Mouse (Mus musculus) embryonic facial prominence, embryonic 13.5 days (tissue): ENCODE measurements around the gene C87977. TPM values are rescaled to one million over a fixed set of nuclear protein-coding genes. Genes with fewer than 3 reads are reported as not detected.
"Not testable (repeated sequence)": the region's sequence is repeated elsewhere in the genome, so short reads cannot be mapped to it uniquely, and the experiment has no call there.

Experiments
- ATAC-seq: fragments of 200-750 bp; cut with Nextera tagmentation; 2 replicates; pipeline ENCODE4 v1.8.0; 2017; ENCODE audit warnings: low read depth; ENCODE audit not compliant: insufficient number of reproducible peaks, insufficient read depth, low FRiP score, low TSS enrichment
- H3K27ac ChIP-seq: fragments of 300-500 bp; sonication (generic); 2 replicates; pipeline ENCODE4 v1.5.1; 2015; ENCODE audit warnings: moderate library complexity, mild to moderate bottlenecking, inconsistent platforms
- H3K27me3 ChIP-seq: fragments of 300-500 bp; sonication (generic); 2 replicates; pipeline ENCODE4 v1.6.1; 2015; ENCODE audit warnings: mild to moderate bottlenecking, inconsistent platforms
- H3K36me3 ChIP-seq: fragments of 300-500 bp; sonication (generic); 2 replicates; pipeline ENCODE4 v1.6.1; 2015; ENCODE audit warnings: mild to moderate bottlenecking, inconsistent platforms
- H3K4me1 ChIP-seq: fragments of 300-500 bp; sonication (generic); 2 replicates; pipeline ENCODE4 v1.6.1; 2015; ENCODE audit warnings: inconsistent platforms
- H3K4me2 ChIP-seq: fragments of 300-500 bp; sonication (generic); 2 replicates; pipeline ENCODE4 v1.6.1; 2015; ENCODE audit warnings: moderate library complexity, mild to moderate bottlenecking, inconsistent platforms
- H3K4me3 ChIP-seq: fragments of 300-500 bp; sonication (generic); 2 replicates; pipeline ENCODE4 v1.5.1; 2015; ENCODE audit warnings: mild to moderate bottlenecking, inconsistent platforms
- H3K9ac ChIP-seq: fragments of 300-500 bp; sonication (generic); 2 replicates; pipeline ENCODE4 v1.6.1; 2015; ENCODE audit warnings: mild to moderate bottlenecking, inconsistent platforms
- H3K9me3 ChIP-seq: fragments of 300-500 bp; sonication (generic); 2 replicates; pipeline ENCODE4 v1.6.1; 2016; ENCODE audit warnings: inconsistent platforms
- WGBS: fragments of 180-500 bp; shearing (Covaris S2); methylation state at CpG from one replicate; pipeline ENCODE4 v1.1.7; 2015; ENCODE audit warnings: mixed read lengths; 5-methylcytosine and 5-hydroxymethylcytosine counted together
- polyA plus RNA-seq: library from polyadenylated mRNA; unstranded; fragments of >200 nt; fragmentation: Nextera tagmentation; extraction: Ambion mirVana; gene quantifications from 2 replicates; pipeline ENCODE4 v1.2.1, GENCODE M21; 2015

Gene C87977
- not detected in 2 replicates for polyA plus RNA-seq

GRCm38 (mm10) chr4:144213218-144213617, at the start of gene C87977:
Gene C87977, minus strand, starts transcription at chr4:144213318.
- H3K36me3 ChIP-seq, H3K9me3 ChIP-seq, H3K27ac ChIP-seq, H3K9ac ChIP-seq, H3K4me1 ChIP-seq, ATAC-seq, H3K4me3 ChIP-seq, H3K4me2 ChIP-seq, H3K27me3 ChIP-seq: not testable (repeated sequence)
- 88% methylated on average over 1 of the region's 1 CpGs for WGBS

DNA sequence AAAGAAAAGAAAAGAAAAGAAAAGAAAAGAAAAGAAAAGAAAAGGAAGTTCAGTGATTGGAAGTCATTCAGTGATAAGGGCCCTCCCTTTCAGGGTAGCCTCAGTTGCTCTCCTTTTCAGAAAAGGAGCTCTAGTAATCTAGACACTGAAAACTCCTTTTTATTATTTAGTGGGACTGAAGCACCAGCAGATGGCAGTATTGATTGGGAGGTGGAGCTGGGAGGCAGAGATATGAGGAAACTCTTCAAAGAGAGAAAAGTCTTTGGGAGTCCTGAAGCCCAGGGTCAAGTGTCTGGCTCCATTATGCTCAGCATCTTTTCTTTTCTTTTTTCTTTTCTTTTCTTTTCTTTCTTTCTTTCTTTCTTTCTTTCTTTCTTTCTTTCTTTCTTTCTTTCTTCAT, 41.6 kb upstream of the C87977 start:
- H3K27ac ChIP-seq, ATAC-seq, H3K4me2 ChIP-seq, H3K9ac ChIP-seq, H3K4me1 ChIP-seq, H3K9me3 ChIP-seq, H3K4me3 ChIP-seq, H3K27me3 ChIP-seq, H3K36me3 ChIP-seq: not testable (repeated sequence)

DNA sequence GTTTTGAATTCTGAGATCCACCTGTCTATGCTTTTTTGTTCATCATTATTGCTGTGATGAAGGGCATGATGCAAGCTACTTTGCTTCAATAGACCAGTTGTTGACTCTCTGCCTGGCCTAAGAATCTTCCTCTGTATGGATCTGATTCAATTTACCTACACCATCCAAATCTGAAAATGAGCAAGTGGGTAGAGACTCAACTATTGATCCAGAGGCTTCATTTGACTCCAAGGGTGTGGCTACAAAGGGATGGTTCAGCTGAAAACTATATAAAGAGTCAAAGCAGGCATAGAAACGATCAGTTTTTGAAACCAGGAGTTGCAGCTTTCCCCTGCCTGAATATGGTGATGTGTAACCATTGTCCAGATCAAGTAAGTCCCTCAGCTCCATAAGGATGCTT, 22.7 kb downstream of the C87977 start, which contains the start of gene Oog2:
TSS of gene Oog2 (plus strand) at position 301 of the 400 bp plus-strand sequence.
- WGBS: 44% methylated on average over 1 of the region's 1 CpGs
- no peak within 1 kb of the TSS for H3K9ac ChIP-seq
- H3K36me3 ChIP-seq: no peaks in the 10 kb centered on the region
- ATAC-seq: no peak
- H3K27me3 ChIP-seq: no peaks in the 10 kb centered on the region
- no peak within 1 kb of the TSS for H3K4me3 ChIP-seq
- H3K4me2 ChIP-seq: no peak within 1 kb of the TSS
- no peaks in the 10 kb centered on the region for H3K4me1 ChIP-seq
- H3K9me3 ChIP-seq: 0 out of 2 replicates have a peak, but pooled peaks cover 2% of the 10 kb centered on the region
- no peak within 1 kb of the TSS for H3K27ac ChIP-seq

GRCm38 (mm10) chr4:144162563-144162962, 50.6 kb downstream of the C87977 start, which contains the start of gene Oog3:
Gene Oog3, minus strand, starts transcription at chr4:144162663.
- H3K27ac ChIP-seq: no peak within 1 kb of the TSS
- 81% methylated on average over 1 of the region's 1 CpGs for WGBS
- peaks cover 22% of the 10 kb centered on the region for H3K9me3 ChIP-seq
- ATAC-seq: no peak
- H3K36me3 ChIP-seq: no peaks in the 10 kb centered on the region
- no peak within 1 kb of the TSS for H3K4me3 ChIP-seq
- H3K4me2 ChIP-seq: no peak within 1 kb of the TSS
- H3K4me1 ChIP-seq: no peaks in the 10 kb centered on the region
- no peaks in the 10 kb centered on the region for H3K27me3 ChIP-seq
- no peak within 1 kb of the TSS for H3K9ac ChIP-seq

Other genes starting within 250 kb of the C87977 start
- gene Gm13101, start 246.4 kb downstream of the C87977 start, polyA plus RNA-seq: not detected in 2 replicates
- gene Pramef17, start 218.9 kb downstream of the C87977 start, polyA plus RNA-seq: not detected in 2 replicates
- gene Pramel4, start 154.2 kb downstream of the C87977 start, polyA plus RNA-seq: not detected in 2 replicates
- not detected in 2 replicates for gene Gm13102, start 106.8 kb downstream of the C87977 start, polyA plus RNA-seq
- not detected in 2 replicates for gene Oog3, start 50.7 kb downstream of the C87977 start, polyA plus RNA-seq
- not detected in 2 replicates for gene Oog2, start 22.6 kb downstream of the C87977 start, polyA plus RNA-seq
- not detected in 2 replicates for gene Pramel5, start 67.2 kb upstream of the C87977 start, polyA plus RNA-seq
- gene Gm13128, start 116.9 kb upstream of the C87977 start, polyA plus RNA-seq: not detected in 2 replicates
- gene Gm13119, start 144.6 kb upstream of the C87977 start, polyA plus RNA-seq: not detected in 2 replicates
- gene Pramef20, start 164.6 kb upstream of the C87977 start, polyA plus RNA-seq: not detected in 2 replicates
- gene Pramef12, start 195.1 kb upstream of the C87977 start, polyA plus RNA-seq: 0.44 and 0.58 TPM in 2 replicates
- gene 1700012P22Rik, start 225.5 kb upstream of the C87977 start, polyA plus RNA-seq: not detected in 2 replicates
- not detected in 2 replicates for gene Gm9944, start 240.0 kb upstream of the C87977 start, polyA plus RNA-seq